Mouse (Mus musculus) heart, postnatal 0 days (tissue): ENCODE data around the gene Srrm1.

Experiments used
- CTCF ChIP-seq: IDR thresholded peaks from 2 replicates; pipeline ENCODE4 v1.5.1; 2016; ENCODE audit warnings: antibody characterized with exemption, control low read depth, low read depth
- EP300 ChIP-seq: IDR thresholded peaks from 2 replicates; pipeline ENCODE4 v1.6.1; 2016; ENCODE audit warnings: antibody characterized with exemption, low read depth

DNA sequence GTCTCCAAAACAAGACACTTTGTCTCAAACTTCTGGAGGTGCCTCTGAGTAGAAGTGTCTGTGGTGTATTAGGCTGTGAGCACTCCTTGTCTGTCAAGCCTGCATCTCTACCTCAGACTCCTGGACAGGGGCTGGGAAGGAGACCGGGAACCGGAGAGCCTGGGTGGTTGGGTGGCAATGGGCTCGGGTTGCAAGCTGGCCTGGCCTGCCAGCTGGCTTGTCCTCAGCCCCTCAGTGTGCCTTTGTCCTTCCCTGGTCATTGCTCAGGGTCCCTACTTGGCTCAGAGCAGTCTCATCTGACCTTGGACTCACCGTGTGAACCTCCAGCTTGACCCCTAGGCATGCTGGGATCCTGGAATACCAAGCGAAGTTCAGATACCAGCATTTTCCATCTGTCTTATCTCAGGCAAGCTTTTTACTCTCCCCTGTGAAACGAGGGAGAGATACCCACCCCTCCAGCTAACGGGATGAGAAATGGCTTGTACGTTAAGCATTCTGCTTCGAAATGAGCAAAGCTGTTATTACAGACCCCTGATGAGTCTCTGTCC lies 43.9 kb downstream of the Srrm1 start:
- no peak for TF ChIP-seq CTCF
- TF ChIP-seq EP300, result no peak
